Mouse (Mus musculus) mouse trophoblast stem cell (cell line): ENCODE measurements at regions not wholly inside any gene's neighbourhood (a gene's known extent, or its start where the extent isn't known, plus 50 kb on each side); places are given as distances from the start of the nearest gene placed in this dataset.

Experiments used
- in situ Hi-C, 2 experiments: fragments of 300-500 bp; cut with MseI, MboI; formaldehyde crosslinking; loops; 2 replicates in 1 of 2; 3 replicates in 1 of 2; pipeline ENCODE4 v1.15.1; 2025

- in situ Hi-C loops = no loop called here
Measured at GRCm38 (mm10) chr11:84641601-84642000, 116.3 kb upstream of the Lhx1 start.

DNA sequence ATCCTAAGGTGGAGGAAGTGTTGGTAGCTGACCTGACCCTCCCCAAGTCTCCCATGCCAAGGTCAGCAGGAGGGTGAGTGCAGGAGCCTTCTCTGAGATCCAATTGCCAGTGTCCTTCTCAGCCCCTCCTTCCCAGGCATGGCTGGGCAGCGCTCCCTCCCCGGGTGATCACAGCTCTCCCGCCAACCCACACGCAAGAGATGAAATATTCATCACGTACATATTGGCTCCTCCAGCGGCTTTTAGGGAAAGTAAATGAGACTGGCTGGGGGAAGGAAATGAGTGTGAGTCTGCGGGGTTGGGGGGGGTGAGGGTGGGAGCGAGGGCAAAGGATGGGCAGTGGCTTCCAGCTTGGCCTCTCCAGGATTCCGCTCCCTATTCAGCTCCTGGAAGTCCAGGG, 113.0 kb upstream of the Lhx1 start:
- in situ Hi-C loops = no loop called here

DNA sequence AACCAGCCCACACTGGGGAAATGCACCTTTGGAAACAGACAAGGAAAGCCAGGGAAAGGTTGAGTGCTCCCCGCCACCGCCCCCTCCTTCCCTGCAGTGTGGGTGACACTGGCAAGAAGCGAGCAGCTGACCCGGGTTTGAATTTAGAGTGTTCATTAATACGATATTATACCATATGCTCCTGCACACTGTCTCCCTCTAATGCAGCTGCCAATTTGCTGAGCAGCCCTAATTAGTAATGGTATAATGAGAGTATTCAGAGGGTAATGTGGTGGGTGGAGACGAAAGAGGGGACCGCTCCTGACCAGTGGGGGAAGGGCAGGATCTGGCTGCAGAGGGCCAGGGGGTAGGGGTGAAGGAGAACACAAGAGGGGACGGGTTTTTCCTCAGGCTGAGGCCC, 111.9 kb upstream of the Lhx1 start:
- in situ Hi-C loops = no loop called here

DNA sequence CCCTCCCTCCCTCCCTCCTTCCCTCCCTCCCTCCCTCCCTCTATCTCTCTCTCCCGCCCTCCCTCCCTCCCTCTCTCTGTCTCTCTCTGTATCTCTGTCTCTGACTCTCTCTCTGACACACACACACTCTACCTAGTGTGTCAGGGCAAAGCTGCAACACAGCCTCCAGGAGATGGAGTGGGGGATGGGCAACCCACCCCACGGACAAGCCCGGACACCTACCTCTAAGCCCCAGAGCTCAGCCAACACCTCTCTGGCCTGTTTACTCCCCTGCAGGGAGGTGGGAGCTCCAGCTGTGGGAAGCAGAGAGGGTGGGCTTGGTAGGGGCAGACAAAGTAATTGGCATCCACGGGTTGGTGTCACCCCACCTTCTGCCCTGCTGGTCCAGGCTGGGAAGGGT, 109.7 kb upstream of the Lhx1 start:
- in situ Hi-C loops = no loop called here

DNA sequence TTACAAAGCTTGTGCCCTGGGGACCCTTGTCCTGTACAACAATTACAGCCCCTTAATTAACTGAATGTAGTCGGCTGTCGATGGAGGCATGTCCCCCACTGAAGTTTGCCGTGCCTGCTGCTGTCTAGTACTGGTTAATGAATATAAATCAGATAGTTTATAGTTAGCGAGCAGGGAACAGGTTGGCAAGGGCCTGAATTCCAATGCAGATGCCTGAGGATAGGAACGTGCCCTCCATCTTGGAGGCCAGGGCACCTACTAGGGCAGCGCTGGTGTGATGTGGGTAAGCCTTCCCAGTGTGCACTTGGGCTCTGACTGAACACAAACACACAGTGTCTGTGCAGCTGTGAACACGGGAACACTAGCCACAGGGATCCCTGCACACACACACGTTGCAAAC, 108.0 kb upstream of the Lhx1 start:
- in situ Hi-C loops = no loop called here

- in situ Hi-C loops = no loop called here
Measured at GRCm38 (mm10) chr11:84628111-84628510, 102.8 kb upstream of the Lhx1 start.

DNA sequence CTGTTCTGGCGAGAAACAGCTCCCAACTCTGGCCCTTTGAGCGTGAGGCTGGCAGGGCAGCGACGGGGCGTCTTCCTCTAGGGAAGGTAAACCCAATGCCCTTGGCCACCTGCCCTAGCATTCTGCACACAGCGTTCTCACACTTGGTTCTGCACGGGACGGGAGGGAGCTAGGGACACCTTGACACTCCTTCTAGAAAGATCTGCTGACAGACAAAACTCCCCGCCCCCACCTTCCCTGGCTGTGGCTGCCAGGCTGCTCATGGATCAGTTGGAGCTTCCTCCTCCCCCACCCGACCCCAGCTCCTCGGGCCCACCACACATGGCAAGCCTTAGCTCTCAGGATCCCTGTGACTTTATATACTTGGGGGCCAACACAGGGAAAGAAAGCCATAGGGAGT, 102.3 kb upstream of the Lhx1 start:
- in situ Hi-C loops = no loop called here

- in situ Hi-C loops = no loop called here
Measured at GRCm38 (mm10) chr11:84627259-84627658, 101.9 kb upstream of the Lhx1 start.

GRCm38 (mm10) chr11:84624100-84624499, 98.8 kb upstream of the Lhx1 start:
- in situ Hi-C loops = no loop called here

- in situ Hi-C loops = no loop called here
Measured at GRCm38 (mm10) chr11:84619713-84620112, 94.4 kb upstream of the Lhx1 start.

- in situ Hi-C loops = no loop called here
Measured at GRCm38 (mm10) chr11:84618576-84618975, 93.2 kb upstream of the Lhx1 start.

DNA sequence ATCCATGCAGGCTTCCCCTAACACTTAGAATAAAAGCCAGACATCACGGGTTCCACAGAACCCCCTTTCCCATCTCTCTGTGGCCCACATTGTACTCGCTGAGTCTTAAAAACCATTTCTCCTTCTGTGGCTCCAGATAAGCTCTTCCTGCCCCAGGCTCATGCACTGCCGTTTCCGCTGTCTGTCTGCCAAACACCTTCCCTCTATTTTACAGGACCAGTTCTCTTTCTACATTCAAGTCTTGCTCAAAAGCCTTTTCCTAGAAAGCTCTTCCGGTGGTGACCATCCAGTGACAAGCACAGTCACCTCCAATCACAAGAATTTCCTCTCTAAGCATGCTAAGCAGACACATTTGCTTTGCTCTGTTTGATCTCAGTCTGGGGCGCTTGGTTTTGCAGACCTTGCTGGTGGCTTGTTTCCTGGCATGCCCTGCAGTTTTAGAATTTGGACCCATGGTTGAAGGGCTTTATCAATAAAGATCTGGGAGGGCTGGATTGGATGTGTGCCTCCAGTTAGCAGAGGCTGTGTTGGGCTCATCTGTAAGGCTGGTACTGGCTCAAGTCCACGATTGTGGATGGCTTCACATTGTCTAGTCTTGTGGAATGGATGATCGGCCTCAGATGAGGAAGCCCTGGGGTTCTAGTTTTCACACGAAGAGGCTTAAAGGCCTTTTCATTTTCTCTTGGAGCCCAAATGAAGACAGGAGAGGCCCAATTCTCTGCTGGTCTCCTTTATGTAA, 87.8 kb upstream of the Lhx1 start:
- in situ Hi-C loops = no loop called here

- in situ Hi-C loops = no loop called here
Measured at GRCm38 (mm10) chr11:84611625-84611879, 86.2 kb upstream of the Lhx1 start.

DNA sequence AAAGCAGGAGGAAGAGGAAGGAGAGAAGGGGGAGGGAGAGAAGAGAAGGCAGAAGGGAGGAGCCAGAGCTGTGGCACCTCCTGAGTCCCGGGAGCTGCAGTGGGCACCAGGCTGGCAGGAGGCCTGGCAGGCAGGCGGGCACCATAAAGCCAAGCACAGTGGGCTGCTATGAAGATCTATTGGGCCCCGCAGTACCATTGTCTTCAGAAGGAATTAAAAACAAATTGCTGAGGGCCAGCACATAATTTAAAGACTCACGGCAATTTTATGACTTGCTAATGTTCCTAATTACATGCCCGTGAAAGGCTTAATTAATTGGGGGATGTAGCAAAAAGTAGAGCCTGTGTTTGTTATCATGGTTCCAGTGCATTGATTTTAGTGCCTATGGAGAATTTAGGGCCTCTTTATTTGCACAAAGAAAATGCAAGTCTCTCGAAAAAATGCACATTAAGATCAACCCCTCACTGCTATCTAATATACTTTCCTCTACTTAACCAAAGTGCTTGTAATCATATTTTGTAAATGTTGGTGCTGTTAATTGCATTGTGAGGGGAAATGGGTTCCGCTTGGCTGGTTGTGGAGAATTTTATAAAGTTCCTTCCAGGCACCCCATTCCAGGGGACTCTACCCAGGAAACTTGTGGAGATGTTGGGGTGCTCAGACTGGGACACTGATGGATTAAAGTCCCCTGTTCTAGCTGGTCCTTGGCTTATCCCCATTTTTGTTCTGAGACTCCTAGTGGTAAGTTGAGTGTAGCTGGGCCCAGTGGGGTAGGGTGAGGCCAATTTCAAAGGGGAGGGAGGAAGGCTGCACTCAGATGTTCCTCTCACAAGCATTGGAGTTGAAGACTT, 85.7 kb upstream of the Lhx1 start:
- in situ Hi-C loops = no loop called here

DNA sequence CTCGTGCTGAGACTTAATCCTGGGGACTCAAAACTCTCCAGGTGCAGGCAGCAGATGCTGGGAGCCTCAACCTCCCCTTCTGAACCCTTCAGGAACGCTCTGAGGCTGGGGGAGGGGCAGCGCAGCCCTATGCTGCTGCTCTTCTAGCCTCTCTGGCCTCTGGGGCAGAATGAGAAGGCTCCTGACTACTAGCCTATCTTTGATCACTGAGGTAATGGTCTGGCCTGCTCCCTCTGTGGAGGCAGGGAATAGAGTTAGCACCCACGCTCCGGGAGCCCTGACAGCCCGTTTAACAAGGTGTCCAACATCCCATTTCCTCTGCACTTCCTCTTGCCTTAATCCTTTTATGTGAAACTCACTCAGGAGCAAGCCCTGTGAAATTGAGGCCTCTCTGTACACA, 79.4 kb upstream of the Lhx1 start:
- in situ Hi-C loops = no loop called here

GRCm38 (mm10) chr11:84599267-84599841, 74.0 kb upstream of the Lhx1 start:
- in situ Hi-C loops = no loop called here

- in situ Hi-C loops = no loop called here
Measured at GRCm38 (mm10) chr11:84597572-84598295, 72.4 kb upstream of the Lhx1 start.

DNA sequence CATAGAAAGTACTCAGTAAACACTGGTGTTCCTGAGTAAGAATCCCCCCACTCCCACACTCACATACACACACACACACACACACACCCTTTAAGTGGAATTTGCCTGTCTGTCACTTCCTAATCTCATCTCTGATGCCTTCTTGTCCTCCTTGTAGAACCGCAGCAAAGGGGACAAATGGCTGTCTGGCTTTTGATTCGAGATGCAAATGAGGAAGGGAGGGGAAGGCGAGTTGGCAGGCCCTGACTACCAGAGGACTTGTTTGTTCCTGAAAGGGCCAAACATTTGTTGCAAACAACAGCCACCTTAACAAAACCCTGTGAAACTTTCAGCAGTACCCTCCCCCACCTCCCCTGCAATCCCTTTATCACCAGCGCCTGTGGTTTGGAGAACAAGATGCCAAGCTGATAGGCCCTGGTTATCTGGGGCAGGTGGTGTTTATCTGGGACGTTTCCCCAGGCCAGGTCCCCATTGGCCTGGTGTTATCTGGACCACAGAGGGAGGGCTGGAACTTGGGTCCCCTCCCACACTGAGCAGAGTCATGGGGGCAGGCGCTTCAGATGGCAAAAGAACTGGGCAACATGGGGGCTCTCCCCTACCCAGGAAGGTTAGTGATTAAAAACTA, 67.5 kb upstream of the Lhx1 start:
- in situ Hi-C loops = no loop called here

GRCm38 (mm10) chr11:84587107-84587506, 61.8 kb upstream of the Lhx1 start:
- in situ Hi-C loops = no loop called here

GRCm38 (mm10) chr11:84585626-84586025, 60.3 kb upstream of the Lhx1 start:
- in situ Hi-C loops = no loop called here

DNA sequence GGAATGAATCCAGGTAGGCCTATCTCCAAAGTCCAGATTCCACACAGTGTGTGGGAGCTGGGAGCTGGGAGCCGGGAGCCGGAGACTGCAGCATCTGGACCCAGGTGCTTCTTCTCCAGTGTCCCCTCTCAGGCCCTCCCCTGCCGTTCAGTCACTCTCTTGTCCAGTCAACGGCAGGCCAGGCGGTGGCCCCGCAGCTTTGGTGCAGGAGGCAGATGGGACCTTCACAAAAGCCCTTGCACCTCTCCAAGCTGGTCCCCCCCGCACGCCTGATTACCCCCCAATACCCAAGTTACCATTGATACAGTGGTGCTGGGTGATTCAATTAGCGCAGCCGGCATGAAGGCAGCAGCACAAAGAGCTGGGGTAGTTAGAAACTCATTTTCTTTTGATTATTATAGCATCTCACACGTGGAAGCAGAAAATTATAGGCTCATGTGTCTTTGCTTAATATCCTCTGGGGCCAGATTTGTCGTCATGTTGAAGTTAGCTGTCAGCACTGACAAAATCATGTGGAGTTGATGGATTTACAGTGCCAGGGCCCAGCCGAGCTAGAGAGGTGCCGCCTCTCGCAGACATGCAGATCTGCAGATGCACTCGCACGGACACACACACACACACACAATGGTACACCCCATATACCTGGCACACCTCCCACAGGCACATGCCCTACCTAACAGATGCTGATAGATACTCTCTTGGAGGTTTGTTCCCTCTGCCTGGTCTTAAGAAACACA, 53.6 kb upstream of the Lhx1 start:
- in situ Hi-C loops = no loop called here
